Mouse (Mus musculus): Measurements from ENCODE around the gene Gabbr1. TPM values are rescaled to one million over a fixed set of nuclear protein-coding genes. Genes with fewer than 3 reads are reported as not detected.

Gene Gabbr1
- 19.7 and 21.8 TPM in 2 replicates for polyA plus RNA-seq (2014; fragmentation: Nextera tagmentation; extraction: Ambion mirVana)

- H3K27me3 ChIP-seq (ENCODE audit: control insufficient read depth, insufficient read depth, low read length) = peaks cover 10% of the 10 kb centered on the region
- H3K27ac ChIP-seq (ENCODE audit: low read depth, low read length) = peak within 1 kb of the TSS; percentile 77
- WGBS = under 1% methylated on average over 38 of the region's 55 CpGs
- peak; percentile 92 for DNase-seq (ENCODE audit: low spot score)
- peak; percentile 82 for ATAC-seq (replicated peaks; ENCODE audit: low FRiP score)
- H3K4me2 ChIP-seq (ENCODE audit: low read depth, low read length, severe bottlenecking) = peak within 1 kb of the TSS; percentile 92
- no peaks in the 10 kb centered on the region for H3K9me3 ChIP-seq (ENCODE audit: control insufficient read depth, low read length)
- no peaks in the 10 kb centered on the region for H3K36me3 ChIP-seq (ENCODE audit: control insufficient read depth, insufficient read depth, low read length)
- peak within 1 kb of the TSS; percentile 78 for H3K4me3 ChIP-seq (ENCODE audit: low read depth, low read length)
- H3K4me1 ChIP-seq (replicated peaks; ENCODE audit: control insufficient read depth, insufficient read depth, low read length) = peaks cover 15% of the 10 kb centered on the region
- peak within 1 kb of the TSS; percentile 94 for H3K9ac ChIP-seq (ENCODE audit: low read length)
Measured at GRCm38 (mm10) chr17:37045611-37046311, at the start of gene Gabbr1. TSS of gene Gabbr1 (plus strand) at chr17:37045966.

- no peaks in the 10 kb centered on the region for H3K4me1 ChIP-seq (replicated peaks; ENCODE audit: control insufficient read depth, insufficient read depth, low read length)
- no peaks in the 10 kb centered on the region for H3K27me3 ChIP-seq (ENCODE audit: control insufficient read depth, insufficient read depth, low read length)
- WGBS = 28% methylated on average over 7 of the region's 7 CpGs
- no peak overlapping the region for H3K4me3 ChIP-seq (ENCODE audit: low read depth, low read length)
- ATAC-seq (replicated peaks; ENCODE audit: low FRiP score) (0 out of 2 replicates have a peak, but pooled peaks have one; percentile 44), DNase-seq (ENCODE audit: low spot score) (peak; percentile 89)
- H3K27ac ChIP-seq (ENCODE audit: low read depth, low read length) = no peak overlapping the region
- no peaks in the 10 kb centered on the region for H3K36me3 ChIP-seq (ENCODE audit: control insufficient read depth, insufficient read depth, low read length)
- H3K4me2 ChIP-seq (ENCODE audit: low read depth, low read length, severe bottlenecking) = no peak overlapping the region
- no peaks in the 10 kb centered on the region for H3K9me3 ChIP-seq (ENCODE audit: control insufficient read depth, low read length)
- H3K9ac ChIP-seq (ENCODE audit: low read length) = no peak overlapping the region
Measured at GRCm38 (mm10) chr17:36997033-36997735, 48.6 kb upstream of the Gabbr1 start.

DNA sequence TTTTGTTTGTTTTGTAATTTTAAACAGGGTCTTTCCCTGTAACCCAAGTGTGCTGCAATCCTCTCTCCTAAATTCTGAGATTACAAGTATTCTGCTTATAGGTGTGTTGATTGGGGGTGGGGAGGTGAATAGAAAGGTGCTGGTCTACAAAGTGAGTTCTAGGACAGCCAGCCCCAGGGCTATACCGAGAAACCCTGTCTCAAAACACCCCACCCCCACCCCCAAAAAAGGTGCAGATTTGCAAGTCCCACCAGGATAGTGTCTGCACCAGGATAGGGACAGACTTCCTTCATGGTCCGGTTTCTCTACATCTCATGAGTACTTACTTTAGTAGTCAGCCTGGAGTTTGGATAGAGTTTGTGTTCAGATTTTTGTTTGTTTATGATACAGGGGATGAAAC is 47.3 kb upstream of the Gabbr1 start:
- Histone ChIP-seq H3K4me2 (ENCODE audit: low read depth, low read length, severe bottlenecking) (no peak overlapping the region), H3K27ac (ENCODE audit: low read depth, low read length) (no peak overlapping the region), H3K4me1 (replicated peaks; ENCODE audit: control insufficient read depth, insufficient read depth, low read length) (peaks cover 2% of the 10 kb centered on the region; the same call in 1 of the 2 replicates), H3K9me3 (ENCODE audit: control insufficient read depth, low read length) (no peaks in the 10 kb centered on the region), H3K27me3 (ENCODE audit: control insufficient read depth, insufficient read depth, low read length) (no peaks in the 10 kb centered on the region), H3K36me3 (ENCODE audit: control insufficient read depth, insufficient read depth, low read length) (no peaks in the 10 kb centered on the region), H3K9ac (ENCODE audit: low read length) (no peak overlapping the region), H3K4me3 (ENCODE audit: low read depth, low read length) (no peak overlapping the region)
- ATAC-seq (replicated peaks; ENCODE audit: low FRiP score) = no peak
- no peak for DNase-seq (ENCODE audit: low spot score)
- 84% methylated on average over 2 of the region's 2 CpGs for WGBS

GRCm38 (mm10) chr17:37000863-37001262 is 44.9 kb upstream of the Gabbr1 start, which contains the start of gene Zfp57:
TSS of gene Zfp57 (plus strand) at chr17:37001163.
- H3K4me1 ChIP-seq (replicated peaks; ENCODE audit: control insufficient read depth, insufficient read depth, low read length) = peaks cover 2% of the 10 kb centered on the region; the same call in 1 of the 2 replicates
- H3K4me3 ChIP-seq (ENCODE audit: low read depth, low read length) = peak within 1 kb of the TSS; percentile 59; the same call in 1 of the 2 replicates
- peak within 1 kb of the TSS; percentile 65; the same call in 1 of the 2 replicates for H3K4me2 ChIP-seq (ENCODE audit: low read depth, low read length, severe bottlenecking)
- WGBS = 96% methylated on average over 7 of the region's 7 CpGs
- H3K9ac ChIP-seq (ENCODE audit: low read length) = peak within 1 kb of the TSS; percentile 6; the same call in 1 of the 2 replicates
- H3K9me3 ChIP-seq (ENCODE audit: control insufficient read depth, low read length) = no peaks in the 10 kb centered on the region
- H3K27ac ChIP-seq (ENCODE audit: low read depth, low read length) = no peak within 1 kb of the TSS
- H3K36me3 ChIP-seq (ENCODE audit: control insufficient read depth, insufficient read depth, low read length) = no peaks in the 10 kb centered on the region
- DNase-seq (ENCODE audit: low spot score) (no peak), ATAC-seq (replicated peaks; ENCODE audit: low FRiP score) (no peak)
- no peaks in the 10 kb centered on the region for H3K27me3 ChIP-seq (ENCODE audit: control insufficient read depth, insufficient read depth, low read length)

DNA sequence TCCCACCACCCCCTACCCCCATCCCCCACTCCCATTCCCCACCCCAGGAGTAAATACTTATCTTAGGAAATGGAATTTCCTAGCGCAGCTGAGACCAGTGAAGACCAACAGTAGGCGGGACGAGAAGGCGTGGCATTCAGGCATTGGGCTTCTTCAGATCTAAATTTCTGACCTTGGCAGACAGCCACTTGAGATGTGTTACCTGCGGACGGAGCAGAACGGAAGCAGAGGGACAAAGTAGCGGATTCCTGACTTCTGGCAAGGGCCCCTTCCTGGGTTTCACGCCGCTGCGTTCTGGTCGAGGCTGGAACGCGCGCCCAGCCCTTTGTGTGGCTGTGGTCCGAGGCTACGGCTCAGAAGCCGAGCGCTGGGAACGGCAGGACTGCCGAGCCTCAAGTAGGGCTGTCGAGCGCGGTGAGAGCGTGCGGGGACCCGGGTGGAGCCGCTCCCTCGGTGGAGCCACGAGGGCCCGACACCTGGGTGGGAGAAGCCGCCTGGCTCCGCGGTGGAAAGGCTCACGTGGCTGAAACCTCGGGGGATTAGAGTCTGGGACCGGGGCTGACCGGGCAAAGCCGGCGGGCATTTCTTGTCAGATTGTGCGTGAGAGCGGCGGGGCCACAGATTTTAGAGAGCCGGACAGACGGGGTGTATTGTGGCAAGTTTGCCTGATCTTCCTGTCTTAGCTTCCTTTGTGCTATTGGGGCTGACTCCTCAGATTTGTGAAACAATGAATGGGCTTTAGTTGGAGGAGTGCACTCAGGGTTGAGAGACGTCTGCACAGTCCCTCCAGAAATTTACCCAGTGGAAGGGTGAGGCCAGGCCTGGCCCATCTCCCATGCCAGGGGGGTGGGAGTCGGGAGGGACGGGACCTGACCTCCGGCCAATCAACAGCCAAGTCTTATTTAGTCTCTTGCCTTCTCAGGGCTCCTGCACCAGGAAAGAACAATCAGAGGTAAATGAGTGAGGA is 43.1 kb upstream of the Gabbr1 start:
- peak overlapping the region; percentile 65 for H3K4me2 ChIP-seq (ENCODE audit: low read depth, low read length, severe bottlenecking)
- no peaks in the 10 kb centered on the region for H3K9me3 ChIP-seq (ENCODE audit: control insufficient read depth, low read length)
- H3K36me3 ChIP-seq (ENCODE audit: control insufficient read depth, insufficient read depth, low read length) = no peaks in the 10 kb centered on the region
- peak overlapping the region; percentile 90 for H3K9ac ChIP-seq (ENCODE audit: low read length)
- H3K4me1 ChIP-seq (replicated peaks; ENCODE audit: control insufficient read depth, insufficient read depth, low read length) = peaks cover 2% of the 10 kb centered on the region; the same call in 1 of the 2 replicates
- ATAC-seq (replicated peaks; ENCODE audit: low FRiP score) = peak; percentile 86
- H3K4me3 ChIP-seq (ENCODE audit: low read depth, low read length) = peak overlapping the region; percentile 59
- peak overlapping the region; percentile 78 for H3K27ac ChIP-seq (ENCODE audit: low read depth, low read length)
- under 1% methylated on average over 49 of the region's 49 CpGs for WGBS
- peak; percentile 82 for DNase-seq (ENCODE audit: low spot score)
- H3K27me3 ChIP-seq (ENCODE audit: control insufficient read depth, insufficient read depth, low read length) = no peaks in the 10 kb centered on the region

- 51% methylated on average over 4 of the region's 4 CpGs for WGBS
- ATAC-seq (replicated peaks; ENCODE audit: low FRiP score) (peak; percentile 6; the same call in 1 of the 2 replicates), DNase-seq (ENCODE audit: low spot score) (no peak)
- Histone ChIP-seq H3K4me3 (ENCODE audit: low read depth, low read length) (peak overlapping the region; percentile 59), H3K27me3 (ENCODE audit: control insufficient read depth, insufficient read depth, low read length) (no peaks in the 10 kb centered on the region), H3K9me3 (ENCODE audit: control insufficient read depth, low read length) (no peaks in the 10 kb centered on the region), H3K9ac (ENCODE audit: low read length) (peak overlapping the region; percentile 90), H3K4me1 (replicated peaks; ENCODE audit: control insufficient read depth, insufficient read depth, low read length) (peaks cover 2% of the 10 kb centered on the region; the same call in 1 of the 2 replicates), H3K27ac (ENCODE audit: low read depth, low read length) (no peak overlapping the region), H3K4me2 (ENCODE audit: low read depth, low read length, severe bottlenecking) (peak overlapping the region; percentile 65), H3K36me3 (ENCODE audit: control insufficient read depth, insufficient read depth, low read length) (no peaks in the 10 kb centered on the region)
Measured at GRCm38 (mm10) chr17:37003366-37003765, 42.4 kb upstream of the Gabbr1 start.

- peaks cover 10% of the 10 kb centered on the region for H3K36me3 ChIP-seq (ENCODE audit: control insufficient read depth, insufficient read depth, low read length)
- H3K4me3 ChIP-seq (ENCODE audit: low read depth, low read length) = no peak overlapping the region
- no peaks in the 10 kb centered on the region for H3K9me3 ChIP-seq (ENCODE audit: control insufficient read depth, low read length)
- DNase-seq (ENCODE audit: low spot score) (no peak), ATAC-seq (replicated peaks; ENCODE audit: low FRiP score) (no peak)
- H3K9ac ChIP-seq (ENCODE audit: low read length) = no peak overlapping the region
- WGBS = 92% methylated on average over 6 of the region's 6 CpGs
- H3K4me2 ChIP-seq (ENCODE audit: low read depth, low read length, severe bottlenecking) = no peak overlapping the region
- H3K4me1 ChIP-seq (replicated peaks; ENCODE audit: control insufficient read depth, insufficient read depth, low read length) = 0 out of 2 replicates have a peak, but pooled peaks cover 2% of the 10 kb centered on the region
- H3K27ac ChIP-seq (ENCODE audit: low read depth, low read length) = no peak overlapping the region
- no peaks in the 10 kb centered on the region for H3K27me3 ChIP-seq (ENCODE audit: control insufficient read depth, insufficient read depth, low read length)
Measured at GRCm38 (mm10) chr17:37008161-37008560, 37.6 kb upstream of the Gabbr1 start.
